Mouse (Mus musculus): ENCODE measurements around the gene Pex10.

GRCm38 (mm10) chr4:155068357-155068972 is 1.6 kb downstream of the Pex10 start:
- TF ChIP-seq POLR2A (IDR thresholded peaks at IDR 0.05; ENCODE audit: insufficient read depth, low read length) (no peak), CTCF (IDR thresholded peaks at IDR 0.05; ENCODE audit: low read depth, low read length) (no peak)
